Mouse (Mus musculus) lung, adult 2 months (tissue): ENCODE results near the gene Cd96.

Experiments used
- CTCF ChIP-seq: fragments of 200-500 bp; IDR thresholded peaks from 2 replicates; pipeline ENCODE4 v1.5.1; 2011; ENCODE audit warnings: mild to moderate bottlenecking, low read length, control low read depth; ENCODE audit not compliant: insufficient read depth
- POLR2A ChIP-seq: fragments of 200-500 bp; IDR thresholded peaks from 2 replicates; pipeline ENCODE4 v1.6.1; 2011; ENCODE audit warnings: low read depth, mild to moderate bottlenecking, control low read depth, low read length, borderline replicate concordance; ENCODE audit errors: extremely low read depth

- TF ChIP-seq CTCF (no peak), POLR2A (no peak)
These were observed 108.4 kb downstream of the Cd96 start for GRCm38 (mm10) chr16:46011696-46012095.
